ENCODE assay signal across 16 mouse cellular contexts in genomic region chr2:156987316-156987715, GRCm38 (mm10).
"Had no signal": no experiment of that assay in that cellular context is flagged by ENCODE, and none has a peak within 500 bp of the region (broad histone marks: within the 10 kb centered on the region; RNA-seq: fewer than 3 reads in every experiment).

No protein-coding gene starts in this region.

- H3K27me3 ChIP-seq: lung, embryonic 15.5 days; megakaryocyte, embryonic 14.5 days; midbrain, embryonic 15.5 days; neural tube, embryonic 12.5 days; stomach, embryonic 15.5 days had no signal

- H3K27ac ChIP-seq: lung, embryonic 15.5 days; macrophage; midbrain, embryonic 15.5 days; neural tube, embryonic 12.5 days; stomach, embryonic 15.5 days; stomach, postnatal 0 days had no signal

- H3K9ac ChIP-seq: lung, embryonic 15.5 days; midbrain, embryonic 15.5 days; neural tube, embryonic 12.5 days; stomach, embryonic 15.5 days had no signal

- H3K36me3 ChIP-seq: lung, embryonic 15.5 days; midbrain, embryonic 15.5 days; neural tube, embryonic 12.5 days; stomach, embryonic 15.5 days had no signal

- ATAC-seq: lung, postnatal 0 days; midbrain, embryonic 15.5 days had no signal

- DNase-seq: lung, adult 2 months; lung, postnatal 14 days; lung, postnatal 36 days; right cerebral cortex, postnatal 14 days; thymus, adult 2 months; thymus, postnatal 25 days; thymus, postnatal 4 days had no signal

- H3K4me3 ChIP-seq: lung, embryonic 15.5 days; megakaryocyte, embryonic 14.5 days; midbrain, embryonic 15.5 days; neural tube, embryonic 12.5 days; stomach, embryonic 15.5 days had no signal

- H3K4me2 ChIP-seq: lung, embryonic 15.5 days; midbrain, embryonic 11.5 days; midbrain, embryonic 15.5 days; neural tube, embryonic 12.5 days; stomach, embryonic 15.5 days had no signal

- H3K9me3 ChIP-seq: lung, embryonic 15.5 days; megakaryocyte, embryonic 14.5 days; midbrain, embryonic 15.5 days; neural tube, embryonic 12.5 days; stomach, embryonic 15.5 days had no signal
